Mouse (Mus musculus) hindbrain, postnatal 0 days (tissue): Measurements from ENCODE around the gene Ryr3. TPM values are rescaled to one million over a fixed set of nuclear protein-coding genes. Genes with fewer than 3 reads are reported as not detected.

Source experiments
- ATAC-seq: fragments of 200-750 bp; cut with Nextera tagmentation; 2 replicates; pipeline ENCODE4 v1.8.0; 2017; ENCODE audit warnings: mild to moderate bottlenecking, moderate TSS enrichment, moderate library complexity
- DNase-seq: peaks from one replicate; pipeline ENCODE4 v3.0.0-alpha.2; 2015; ENCODE audit warnings: low spot score
- H3K27ac ChIP-seq: fragments of 300-500 bp; sonication (generic); 2 replicates; pipeline ENCODE4 v1.5.1; 2014; ENCODE audit warnings: mild to moderate bottlenecking
- H3K27me3 ChIP-seq: fragments of 300-500 bp; sonication (generic); 2 replicates; pipeline ENCODE4 v1.6.1; 2014; ENCODE audit warnings: low read length, mixed read lengths; ENCODE audit not compliant: insufficient read depth
- H3K36me3 ChIP-seq: fragments of 300-500 bp; sonication (generic); 2 replicates; pipeline ENCODE4 v1.6.1; 2014; ENCODE audit warnings: low read length, mixed read lengths; ENCODE audit not compliant: insufficient read depth
- H3K4me1 ChIP-seq: fragments of 300-500 bp; sonication (generic); 2 replicates; pipeline ENCODE4 v1.6.1; 2014; ENCODE audit warnings: antibody characterized with exemption, low read length, mixed read lengths; ENCODE audit not compliant: insufficient read depth
- H3K4me2 ChIP-seq: fragments of 300-500 bp; sonication (generic); 2 replicates; pipeline ENCODE4 v1.6.1; 2014; ENCODE audit warnings: low read depth, mild to moderate bottlenecking, low read length, moderate library complexity, mixed read lengths
- H3K4me3 ChIP-seq: fragments of 300-500 bp; sonication (generic); 2 replicates; pipeline ENCODE4 v1.5.1; 2014; ENCODE audit warnings: low read length
- H3K9ac ChIP-seq: fragments of 300-500 bp; sonication (generic); replicated peaks from 2 replicates; pipeline ENCODE4 v1.6.1; 2014; ENCODE audit warnings: mild to moderate bottlenecking, low read length, moderate library complexity, mixed read lengths
- H3K9me3 ChIP-seq: fragments of 300-500 bp; sonication (generic); 2 replicates; pipeline ENCODE4 v1.6.1; 2016; ENCODE audit warnings: low read length, mixed read lengths
- CTCF ChIP-seq: IDR thresholded peaks from 2 replicates; pipeline ENCODE4 v1.5.1; 2016; ENCODE audit warnings: antibody characterized with exemption, control low read depth, low read depth
- WGBS: fragments of 180-500 bp; shearing (Covaris S2); extraction: QIAGEN DNeasy Blood & Tissue Kit; methylation state at CpG from one replicate; pipeline ENCODE4 v1.1.7; 2014; 5-methylcytosine and 5-hydroxymethylcytosine counted together
- polyA plus RNA-seq: library from polyadenylated mRNA; unstranded; fragments of >200 nt; fragmentation: Nextera tagmentation; extraction: Ambion mirVana; gene quantifications from 2 replicates; pipeline ENCODE4 v1.2.1, GENCODE M21; 2015
- total RNA-seq: library from RNA; depleted of rRNA; stranded (reverse); fragments of >200 nt; gene quantifications from 2 replicates; pipeline ENCODE4 v1.2.3, GENCODE M21; 2014

Gene Ryr3
- total and polyA plus RNA-seq, 2 experiments from 2014 or later: 5.7 to 12.7 TPM

GRCm38 (mm10) chr2:113030689-113031088, 186.2 kb downstream of the Ryr3 start:
- H3K4me1 ChIP-seq: no peaks in the 10 kb centered on the region
- no peaks in the 10 kb centered on the region for H3K9me3 ChIP-seq
- no peak overlapping the region for H3K4me2 ChIP-seq
- no peak for TF ChIP-seq CTCF
- DNase-seq: peak; percentile 16
- H3K9ac ChIP-seq: no peak overlapping the region
- no peak overlapping the region for H3K4me3 ChIP-seq
- 70% methylated on average over 5 of the region's 5 CpGs for WGBS
- peak; percentile 64 for ATAC-seq
- H3K27ac ChIP-seq: no peak overlapping the region
- H3K27me3 ChIP-seq: no peaks in the 10 kb centered on the region
- no peaks in the 10 kb centered on the region for H3K36me3 ChIP-seq

- Histone ChIP-seq H3K4me3 (no peak overlapping the region), H3K27ac (no peak overlapping the region), H3K9me3 (no peaks in the 10 kb centered on the region), H3K36me3 (no peaks in the 10 kb centered on the region), H3K4me1 (peaks cover 5% of the 10 kb centered on the region; the same call in 1 of the 2 replicates), H3K4me2 (no peak overlapping the region), H3K9ac (no peak overlapping the region), H3K27me3 (no peaks in the 10 kb centered on the region)
- WGBS: 48% methylated on average over 7 of the region's 7 CpGs
- no peak for TF ChIP-seq CTCF
- DNase-seq: no peak
- no peak for ATAC-seq
Measured at GRCm38 (mm10) chr2:113019896-113020295, 197.0 kb downstream of the Ryr3 start.

GRCm38 (mm10) chr2:113018278-113018677, 198.6 kb downstream of the Ryr3 start:
- H3K27me3 ChIP-seq: no peaks in the 10 kb centered on the region
- H3K9ac ChIP-seq: no peak overlapping the region
- H3K4me2 ChIP-seq: no peak overlapping the region
- H3K36me3 ChIP-seq: no peaks in the 10 kb centered on the region
- H3K27ac ChIP-seq: no peak overlapping the region
- DNase-seq: no peak
- no peak overlapping the region for H3K4me3 ChIP-seq
- ATAC-seq: no peak
- no peak for TF ChIP-seq CTCF
- H3K9me3 ChIP-seq: no peaks in the 10 kb centered on the region
- WGBS: 81% methylated on average over 1 of the region's 1 CpGs
- peaks cover 5% of the 10 kb centered on the region; the same call in 1 of the 2 replicates for H3K4me1 ChIP-seq

GRCm38 (mm10) chr2:113016236-113016635, 200.7 kb downstream of the Ryr3 start:
- TF ChIP-seq CTCF: no peak
- no peak overlapping the region for H3K27ac ChIP-seq
- H3K9ac ChIP-seq: no peak overlapping the region
- H3K9me3 ChIP-seq: no peaks in the 10 kb centered on the region
- peak; percentile 59 for DNase-seq
- H3K27me3 ChIP-seq: no peaks in the 10 kb centered on the region
- H3K4me3 ChIP-seq: no peak overlapping the region
- H3K4me2 ChIP-seq: no peak overlapping the region
- peaks cover 5% of the 10 kb centered on the region; the same call in 1 of the 2 replicates for H3K4me1 ChIP-seq
- peak; percentile 89 for ATAC-seq
- 50% methylated on average over 2 of the region's 2 CpGs for WGBS
- no peaks in the 10 kb centered on the region for H3K36me3 ChIP-seq

GRCm38 (mm10) chr2:113008961-113009740, 207.7 kb downstream of the Ryr3 start:
- Histone ChIP-seq H3K4me2 (peak overlapping the region; percentile 6), H3K27me3 (no peaks in the 10 kb centered on the region), H3K36me3 (no peaks in the 10 kb centered on the region), H3K4me1 (no peaks in the 10 kb centered on the region), H3K9ac (no peak overlapping the region), H3K4me3 (no peak overlapping the region), H3K9me3 (no peaks in the 10 kb centered on the region), H3K27ac (peak overlapping the region; percentile 5; the same call in 1 of the 2 replicates)
- TF ChIP-seq CTCF: peak; percentile 4; the same call in 1 of the 2 replicates
- DNase-seq (peak; percentile 61), ATAC-seq (peak; percentile 88)
- WGBS: 38% methylated on average over 11 of the region's 11 CpGs

- WGBS: 70% methylated on average over 3 of the region's 3 CpGs
- H3K27me3 ChIP-seq: no peaks in the 10 kb centered on the region
- no peaks in the 10 kb centered on the region for H3K36me3 ChIP-seq
- TF ChIP-seq CTCF: no peak
- DNase-seq (no peak), ATAC-seq (no peak)
- H3K4me3 ChIP-seq: no peak overlapping the region
- no peaks in the 10 kb centered on the region for H3K4me1 ChIP-seq
- H3K9ac ChIP-seq: no peak overlapping the region
- no peaks in the 10 kb centered on the region for H3K9me3 ChIP-seq
- no peak overlapping the region for H3K4me2 ChIP-seq
- H3K27ac ChIP-seq: no peak overlapping the region
Measured at GRCm38 (mm10) chr2:112998498-112998897, 218.4 kb downstream of the Ryr3 start.
